ENCODE assay signal across 27 mouse cellular contexts in genomic region chr7:95699506-95699905, GRCm38 (mm10).
DNase-seq lines count a peak whose midpoint lies in the region; ATAC-seq lines count a peak whose summit lies in the region.
"Had no signal": no experiment of that assay in that cellular context is flagged by ENCODE, and none has a peak within 500 bp of the region (broad histone marks: within the 10 kb centered on the region; RNA-seq: fewer than 3 reads in every experiment).

No protein-coding gene starts in this region.

- H3K27me3 ChIP-seq in forebrain, embryonic 16.5 days (replicated peaks; ENCODE audit: control insufficient read depth, insufficient read depth, low read length) = no peaks in the 10 kb centered on the region
- H3K27me3 ChIP-seq in forebrain, embryonic 15.5 days = no peaks in the 10 kb centered on the region
- H3K27me3 ChIP-seq: forebrain, embryonic 13.5 days; hindbrain, embryonic 13.5 days; limb, embryonic 15.5 days had no signal

- 72% methylated on average over 9 of the region's 9 CpGs for WGBS in forebrain, embryonic 16.5 days
- WGBS in forebrain, embryonic 15.5 days = 73% methylated on average over 9 of the region's 9 CpGs

- no peak overlapping the region for H3K27ac ChIP-seq in forebrain, embryonic 16.5 days (ENCODE audit: low read length)
- H3K27ac ChIP-seq in forebrain, embryonic 15.5 days (replicated peaks) = no peak overlapping the region
- H3K27ac ChIP-seq: forebrain, embryonic 13.5 days; limb, embryonic 10.5 days; limb, embryonic 15.5 days; liver, embryonic 14.5 days; macrophage had no signal

- ATAC-seq in forebrain, embryonic 16.5 days = 0 out of 2 replicates have a peak, but pooled peaks have one; percentile 47
- no peak for ATAC-seq in forebrain, embryonic 15.5 days (replicated peaks)
- ATAC-seq in inflammation-experienced regulatory T-cells, adult 6 months = no peak
- ATAC-seq: forebrain, embryonic 13.5 days had no signal

- peak; percentile 17 for DNase-seq in layer of hippocampus, adult 11-12 months (ENCODE audit: low spot score)
- no peak for DNase-seq in layer of hippocampus, adult 9-10 months (ENCODE audit: low spot score)
- peak; percentile 61 for DNase-seq in brain, adult 2 months (ENCODE audit: low read depth, low spot score)
- DNase-seq in layer of hippocampus, adult 8-10 months (ENCODE audit: low spot score in 2 of 2) = peak; percentile 11 to 25
- DNase-seq in kidney, postnatal 14 days = no peak
- DNase-seq: adrenal gland, postnatal 10 days; cerebellum, adult 11-12 months; cerebellum, postnatal 10 days; gastrocnemius, postnatal 14 days; heart, postnatal 14 days; kidney, adult 11 months; kidney, postnatal 25 days; lung, adult 2 months; lung, postnatal 10 days; retina, postnatal 1 day; right cerebral cortex, postnatal 14 days had no signal

- no peak overlapping the region for H3K9ac ChIP-seq in forebrain, embryonic 16.5 days (replicated peaks; ENCODE audit: low read depth, low read length)
- no peak overlapping the region for H3K9ac ChIP-seq in forebrain, embryonic 15.5 days (replicated peaks)
- H3K9ac ChIP-seq: forebrain, embryonic 13.5 days; hindbrain, embryonic 13.5 days; limb, embryonic 15.5 days; liver, embryonic 14.5 days had no signal

- H3K9me3 ChIP-seq in forebrain, embryonic 16.5 days (ENCODE audit: control insufficient read depth, low read length) = no peaks in the 10 kb centered on the region
- no peaks in the 10 kb centered on the region for H3K9me3 ChIP-seq in forebrain, embryonic 15.5 days
- H3K9me3 ChIP-seq: forebrain, embryonic 13.5 days; hindbrain, embryonic 13.5 days; limb, embryonic 10.5 days; limb, embryonic 15.5 days had no signal

- peaks cover 4% of the 10 kb centered on the region; the same call in 1 of the 2 replicates for H3K4me1 ChIP-seq in forebrain, embryonic 16.5 days (replicated peaks; ENCODE audit: control insufficient read depth, insufficient read depth, low read length)
- H3K4me1 ChIP-seq in forebrain, embryonic 15.5 days = no peaks in the 10 kb centered on the region
- H3K4me1 ChIP-seq: forebrain, embryonic 13.5 days; limb, embryonic 10.5 days; limb, embryonic 15.5 days had no signal

- H3K4me3 ChIP-seq in forebrain, embryonic 16.5 days (replicated peaks; ENCODE audit: low read length) = no peak overlapping the region
- H3K4me3 ChIP-seq in forebrain, embryonic 15.5 days = no peak overlapping the region
- H3K4me3 ChIP-seq: erythroblast, embryonic 14.5 days; forebrain, embryonic 13.5 days; hindbrain, embryonic 13.5 days; limb, embryonic 10.5 days; limb, embryonic 15.5 days had no signal

- no peak overlapping the region for H3K4me2 ChIP-seq in forebrain, embryonic 16.5 days (ENCODE audit: low read length)
- no peak overlapping the region for H3K4me2 ChIP-seq in forebrain, embryonic 15.5 days (replicated peaks)
- H3K4me2 ChIP-seq: forebrain, embryonic 13.5 days; hindbrain, embryonic 13.5 days; limb, embryonic 15.5 days had no signal

- no peaks in the 10 kb centered on the region for H3K36me3 ChIP-seq in forebrain, embryonic 16.5 days (ENCODE audit: control insufficient read depth, insufficient read depth)
- H3K36me3 ChIP-seq in forebrain, embryonic 15.5 days = no peaks in the 10 kb centered on the region
- H3K36me3 ChIP-seq: G1E; hindbrain, embryonic 13.5 days; limb, embryonic 10.5 days; limb, embryonic 15.5 days had no signal

Comparison
In these comparisons a context has a peak if more than half of its experiments do, and no peak if none do; other contexts are left out.
1. DNase-seq: peak in layer of hippocampus, adult 11-12 months (single experiment), brain, adult 2 months (single experiment) and layer of hippocampus, adult 8-10 months (2 of 2); none in layer of hippocampus, adult 9-10 months (single experiment) and kidney, postnatal 14 days (single experiment).